Comparison of ENCODE assay signal across 29 mouse cellular contexts in genomic region chr3:122196621-122197298, GRCm38 (mm10). TPM values are rescaled to one million over a fixed set of nuclear protein-coding genes. Genes with fewer than 3 reads are reported as not detected.
DNase-seq lines count a peak whose midpoint lies in the region; ATAC-seq lines count a peak whose summit lies in the region.
"Had no signal": no experiment of that assay in that cellular context is flagged by ENCODE, and none has a peak within 500 bp of the region (broad histone marks: within the 10 kb centered on the region; RNA-seq: fewer than 3 reads in every experiment).

No protein-coding gene starts in this region.

- DNase-seq in liver = no peak
- DNase-seq in kidney, adult 8-10 months = peak; percentile 60 to 83
- DNase-seq in kidney, postnatal 10 days = peak; percentile 33
- no peak for DNase-seq in heart, postnatal 10 days
- no peak for DNase-seq in urinary bladder, postnatal 10 days (ENCODE audit: low spot score)
- DNase-seq: adrenal gland, postnatal 25 days; cerebellum, adult 11-12 months; cerebellum, adult 9-11 months; gastrocnemius, postnatal 10 days; heart, postnatal 36 days; layer of hippocampus, adult 9-11 months; lung, embryonic 14.5 days; lung, postnatal 36 days; right cerebral cortex, adult 18-20 months; spleen, adult 18-20 months; thymus, postnatal 14 days had no signal

- no peak for ATAC-seq in liver, embryonic 16.5 days (ENCODE audit: low read depth)
- no peak for ATAC-seq in hindbrain, embryonic 12.5 days (ENCODE audit: low FRiP score)
- ATAC-seq: CD4-positive, CD25-positive, alpha-beta regulatory T cell, adult 4 months; forebrain, embryonic 16.5 days; intestine, embryonic 16.5 days; midbrain, embryonic 16.5 days had no signal

- no peak overlapping the region for H3K4me2 ChIP-seq in liver, embryonic 16.5 days (ENCODE audit: low read depth, low read length)
- no peak overlapping the region for H3K4me2 ChIP-seq in hindbrain, embryonic 12.5 days (replicated peaks)
- H3K4me2 ChIP-seq: heart, embryonic 15.5 days; hindbrain, embryonic 13.5 days; limb, embryonic 15.5 days; lung, embryonic 14.5 days; midbrain, embryonic 11.5 days had no signal

- 60% methylated on average over 4 of the region's 4 CpGs for WGBS in liver, embryonic 16.5 days (ENCODE audit: insufficient replicate concordance)
- WGBS in hindbrain, embryonic 12.5 days = 75% methylated on average over 4 of the region's 4 CpGs

- H3K36me3 ChIP-seq in liver, embryonic 16.5 days (ENCODE audit: control insufficient read depth, insufficient read depth) = no peaks in the 10 kb centered on the region
- no peaks in the 10 kb centered on the region for H3K36me3 ChIP-seq in hindbrain, embryonic 12.5 days
- H3K36me3 ChIP-seq: heart, embryonic 10.5 days; heart, embryonic 15.5 days; hindbrain, embryonic 13.5 days; limb, embryonic 10.5 days; limb, embryonic 15.5 days had no signal

- no peaks in the 10 kb centered on the region for H3K9me3 ChIP-seq in liver, embryonic 16.5 days (replicated peaks; ENCODE audit: control insufficient read depth, low read length)
- no peaks in the 10 kb centered on the region for H3K9me3 ChIP-seq in hindbrain, embryonic 12.5 days (replicated peaks)
- H3K9me3 ChIP-seq: heart, embryonic 10.5 days; heart, embryonic 15.5 days; hindbrain, embryonic 13.5 days; limb, embryonic 10.5 days; limb, embryonic 15.5 days had no signal

- no peaks in the 10 kb centered on the region for H3K27me3 ChIP-seq in liver, embryonic 16.5 days (ENCODE audit: control insufficient read depth, insufficient read depth, low read depth, low read length)
- no peaks in the 10 kb centered on the region for H3K27me3 ChIP-seq in hindbrain, embryonic 12.5 days
- H3K27me3 ChIP-seq: heart, embryonic 15.5 days; hindbrain, embryonic 13.5 days; limb, embryonic 15.5 days had no signal

- H3K9ac ChIP-seq in liver, embryonic 16.5 days (ENCODE audit: low read depth, low read length) = no peak overlapping the region
- no peak overlapping the region for H3K9ac ChIP-seq in hindbrain, embryonic 12.5 days
- H3K9ac ChIP-seq: heart, embryonic 15.5 days; hindbrain, embryonic 13.5 days; limb, embryonic 15.5 days; lung, embryonic 14.5 days had no signal

- peak overlapping the region; percentile 64 for H3K27ac ChIP-seq in liver, embryonic 16.5 days (ENCODE audit: low read length)
- no peak overlapping the region for H3K27ac ChIP-seq in hindbrain, embryonic 12.5 days
- H3K27ac ChIP-seq: heart, embryonic 10.5 days; heart, embryonic 15.5 days; hindbrain, embryonic 13.5 days; limb, embryonic 10.5 days; limb, embryonic 15.5 days had no signal

- intact Hi-C loops in heart, postnatal 10 days (cut with DNase I) = no loop called here

- H3K4me1 ChIP-seq in liver, embryonic 16.5 days (ENCODE audit: control insufficient read depth, low read depth, low read length) = peaks cover 2% of the 10 kb centered on the region
- H3K4me1 ChIP-seq in hindbrain, embryonic 12.5 days = no peaks in the 10 kb centered on the region
- H3K4me1 ChIP-seq: heart, embryonic 10.5 days; hindbrain, embryonic 13.5 days had no signal

- no peak overlapping the region for H3K4me3 ChIP-seq in liver, embryonic 16.5 days (ENCODE audit: low read depth, low read length)
- no peak overlapping the region for H3K4me3 ChIP-seq in hindbrain, embryonic 12.5 days
- H3K4me3 ChIP-seq: erythroblast, embryonic 14.5 days; heart, embryonic 10.5 days; heart, embryonic 15.5 days; hindbrain, embryonic 13.5 days; limb, embryonic 10.5 days; limb, embryonic 15.5 days had no signal

RNA-seq across cellular contexts. Expression of gene Gclm, which starts 48.6 kb away (rescaled TPM):
- 385 and 388 TPM in 2 replicates for polyA plus RNA-seq in liver, embryonic 16.5 days (2015; fragmentation: Nextera tagmentation; extraction: Ambion mirVana)
- 72.4 and 72.9 TPM in 2 replicates for polyA plus RNA-seq in hindbrain, embryonic 12.5 days (2016; fragmentation: Nextera tagmentation; extraction: Ambion mirVana)
- total RNA-seq in heart, postnatal 10 days (2021) = 10 to 100 TPM; 52.4 to 56.0 TPM

Comparison
In these comparisons a context has a peak if more than half of its experiments do, and no peak if none do; other contexts are left out.
1. DNase-seq: peak in kidney, adult 8-10 months (2 of 2) and kidney, postnatal 10 days (single experiment); none in liver (single experiment), heart, postnatal 10 days (0 of 2) and urinary bladder, postnatal 10 days (single experiment).